Mouse (Mus musculus) hematopoietic stem cell, adult 5-6 weeks (primary cell): ENCODE data around the gene Snapc2. TPM values are rescaled to one million over a fixed set of nuclear protein-coding genes. Genes with fewer than 3 reads are reported as not detected.

Experiments
- ATAC-seq, 2 experiments: fragments of 125-278 bp in 1 of 2; replicated peaks in 1 of 2; 2 replicates each; pipeline ENCODE4 v1.8.0; 2016 to 2017; ENCODE audit warnings: inconsistent platforms in 2 of 2, mild to moderate bottlenecking in 2 of 2, moderate number of reproducible peaks in 2 of 2, low read depth in 1 of 2, moderate TSS enrichment in 1 of 2; ENCODE audit not compliant: low FRiP score in 2 of 2, poor library complexity in 2 of 2, severe bottlenecking in 2 of 2, insufficient read depth in 1 of 2, low TSS enrichment in 1 of 2
- total RNA-seq: library from RNA; stranded (forward); fragments of 172-1452, 232-1000 nt; gene quantifications from 2 replicates; pipeline ENCODE4 v1.2.3, GENCODE M21; 2017

Gene Snapc2
- total RNA-seq, 1 experiment from 2014 or later = 12.8 TPM

DNA sequence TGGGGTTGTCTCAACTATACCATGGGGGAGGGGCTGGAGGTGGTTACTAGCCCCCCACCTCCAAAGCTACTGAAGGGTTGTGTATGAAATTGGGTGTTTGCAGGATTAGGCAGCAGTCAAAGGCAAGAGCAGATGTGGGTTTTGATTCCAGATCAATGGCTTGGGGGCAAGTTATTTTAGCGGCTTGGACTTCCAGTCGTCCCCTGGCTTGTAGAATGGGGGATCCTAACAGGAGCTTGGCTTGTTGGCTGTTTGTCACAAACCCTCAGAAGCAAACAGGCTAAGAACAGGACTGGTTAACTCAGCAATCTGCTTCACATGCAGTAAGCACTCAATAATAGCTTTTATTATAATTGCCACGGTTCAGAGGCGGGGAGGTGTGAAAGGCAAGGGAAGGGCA lies 4.5 kb downstream of the Snapc2 start:
- ATAC-seq = no peak

DNA sequence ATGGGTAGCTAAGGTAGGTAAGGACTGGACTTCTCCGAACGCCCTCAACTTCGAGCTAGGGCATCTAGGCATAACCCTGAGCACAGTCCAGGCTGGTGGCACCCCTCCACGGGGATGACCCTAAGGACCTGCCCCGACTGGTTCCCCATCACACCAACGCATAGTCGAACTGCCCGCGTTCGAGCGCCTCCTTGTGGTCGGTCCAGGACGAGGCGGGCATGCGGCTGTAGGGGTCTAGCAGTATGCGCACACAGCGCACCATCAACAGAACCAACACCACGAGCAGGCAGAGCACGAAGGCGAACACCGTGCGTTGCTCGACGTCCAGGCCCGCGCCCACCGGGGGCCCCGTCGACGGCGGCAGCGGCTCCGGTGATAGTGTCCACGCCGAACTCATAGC lies 5.4 kb downstream of the Snapc2 start:
- peak; percentile 61 to 65 for ATAC-seq

DNA sequence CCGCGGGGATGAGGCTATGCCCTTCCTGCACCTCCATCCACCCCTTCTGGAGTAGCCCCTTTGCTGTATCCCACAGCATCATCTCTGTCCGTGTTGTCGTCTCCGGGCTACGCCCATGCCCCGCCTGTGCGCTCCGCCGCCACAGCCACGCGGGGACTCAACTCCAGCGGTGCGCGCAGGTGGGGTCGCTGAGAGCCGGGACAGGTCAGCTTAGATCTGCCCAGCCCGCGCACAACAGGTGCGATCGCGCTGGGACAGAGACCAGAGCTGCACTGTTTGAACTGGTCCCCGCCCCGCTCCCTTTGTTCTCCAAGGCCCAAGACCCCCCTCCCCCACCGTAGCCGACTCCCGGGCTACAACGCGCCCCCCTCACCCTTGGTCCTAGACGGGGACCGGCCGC lies 5.8 kb downstream of the Snapc2 start:
- peak; percentile 12 to 22; a peak in 2 of 4 replicates for ATAC-seq

DNA sequence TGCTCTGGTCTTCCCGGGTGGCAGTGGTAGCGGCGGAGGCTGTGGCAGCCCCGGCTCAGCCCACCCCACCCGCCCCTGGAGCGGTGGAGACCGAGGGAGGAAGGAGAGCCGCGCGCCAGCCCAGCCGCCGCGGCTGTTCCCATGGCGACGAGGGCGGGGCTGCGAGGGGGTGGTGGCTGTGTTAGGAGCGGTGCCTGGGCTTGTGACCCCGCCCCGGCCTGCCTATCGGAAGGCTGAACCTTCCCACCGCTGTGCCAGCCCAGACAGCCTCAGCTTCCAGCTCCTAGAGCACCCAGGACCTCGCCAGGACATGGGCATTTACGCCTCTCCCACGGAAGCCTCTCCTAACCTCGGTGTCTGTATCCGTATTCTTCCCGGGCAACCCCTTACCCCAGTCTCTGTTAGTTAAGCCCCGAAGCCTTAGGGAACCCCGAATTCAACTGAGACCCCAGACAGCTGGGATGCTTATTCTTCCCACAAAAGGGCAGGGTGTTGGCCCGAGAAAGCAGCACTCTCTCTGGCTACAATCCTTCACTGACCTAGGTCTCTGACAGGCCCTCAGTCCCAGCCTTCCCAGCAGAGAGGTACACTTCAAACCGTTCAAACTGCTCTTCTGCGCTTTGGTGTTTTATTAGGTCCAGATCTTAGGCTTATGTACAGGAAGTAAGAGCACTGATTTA lies 6.4 kb downstream of the Snapc2 start, which contains the start of gene Ctxn1:
Ctxn1 (minus strand) TSS at position 150 of the 680 bp plus-strand sequence.
- peak; percentile 89 to 95 for ATAC-seq

DNA sequence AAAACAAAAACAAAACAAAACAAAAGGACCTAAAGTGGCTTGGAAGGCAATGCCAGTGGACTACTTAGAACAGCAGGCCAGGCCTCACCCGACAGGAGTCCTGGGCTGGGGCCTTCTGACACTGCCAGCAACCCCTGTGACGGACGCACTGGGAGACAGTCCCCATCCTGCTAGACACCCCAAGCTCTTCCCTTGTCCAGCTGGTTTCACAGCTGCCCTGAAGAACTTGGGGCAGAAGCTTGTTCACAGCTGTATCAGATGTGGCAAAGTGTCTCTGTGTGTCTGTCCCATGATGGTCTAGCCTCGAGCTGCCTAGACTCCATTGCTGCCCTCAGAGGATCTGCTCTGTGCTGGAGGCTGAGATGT lies 6.9 kb downstream of the Snapc2 start:
- ATAC-seq = no peak

DNA sequence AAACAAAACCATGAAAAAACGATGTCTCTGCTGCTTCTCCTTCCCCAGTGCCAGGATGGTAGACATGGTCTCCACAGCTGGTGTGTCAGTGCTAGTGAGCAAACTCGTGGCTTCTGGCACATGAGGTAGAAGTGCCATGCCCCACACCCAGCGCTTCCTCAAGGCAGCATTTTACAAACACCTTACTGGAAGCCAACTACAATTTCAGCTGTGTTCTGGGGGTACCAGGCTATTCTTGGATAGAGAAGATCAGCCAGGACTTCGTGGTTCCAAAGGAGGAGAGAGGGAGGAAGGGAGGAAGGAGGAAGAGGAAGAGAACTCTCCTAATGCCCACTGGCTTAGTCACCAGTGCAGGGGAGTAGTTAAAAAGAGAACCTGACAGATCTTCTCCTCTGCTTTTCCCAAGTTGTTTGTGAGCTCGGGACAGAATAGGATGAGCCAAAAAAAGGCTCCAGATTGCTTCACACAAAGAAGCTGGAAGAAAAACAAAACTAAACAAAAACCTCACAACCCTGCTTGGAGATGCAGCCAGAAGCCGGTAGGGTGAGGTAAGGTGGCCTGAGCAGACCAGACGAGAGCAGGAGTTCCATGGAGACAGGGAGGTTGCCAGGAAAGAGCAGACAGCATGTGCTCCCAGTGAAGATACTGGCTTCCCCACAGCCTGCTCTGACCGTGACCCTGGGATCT lies 10.4 kb downstream of the Snapc2 start:
- no peak for ATAC-seq

DNA sequence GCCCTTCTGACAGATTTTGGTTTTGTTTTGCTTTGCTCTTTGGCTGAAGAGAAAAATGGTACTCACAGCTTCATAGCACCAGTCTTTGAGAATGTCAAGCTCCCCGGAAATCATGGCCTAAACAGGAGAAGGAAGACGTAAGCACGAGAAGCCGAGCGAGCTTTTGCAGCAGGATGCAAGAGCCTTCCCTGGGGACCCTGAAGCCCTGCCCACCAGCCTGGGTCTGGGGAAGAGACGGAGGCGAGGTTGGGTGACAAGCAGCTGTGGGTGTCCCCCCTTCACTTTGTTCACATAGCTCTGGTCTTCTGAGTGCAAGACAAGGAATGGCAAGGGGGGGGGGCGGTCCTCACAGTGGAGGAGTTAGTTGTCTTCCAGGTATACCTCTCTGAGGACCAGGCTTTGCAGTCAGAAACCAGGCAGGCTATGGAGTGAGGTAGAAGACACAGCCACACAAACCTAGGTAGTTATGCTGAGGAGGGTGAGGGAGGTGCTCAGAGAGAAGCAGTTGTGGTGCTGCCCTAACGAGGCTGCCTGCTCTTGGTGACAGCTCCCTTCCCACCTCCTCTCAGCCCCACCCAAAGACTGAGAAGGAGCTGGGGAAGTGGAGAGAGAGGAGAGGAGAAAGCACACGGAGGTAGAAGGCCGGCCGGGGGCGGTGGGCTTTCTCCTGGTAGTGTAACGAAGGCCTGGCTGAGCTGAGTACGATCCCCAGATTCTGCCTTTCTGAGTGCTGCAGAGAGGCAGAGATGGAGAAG lies 12.5 kb downstream of the Snapc2 start:
- no peak for ATAC-seq

DNA sequence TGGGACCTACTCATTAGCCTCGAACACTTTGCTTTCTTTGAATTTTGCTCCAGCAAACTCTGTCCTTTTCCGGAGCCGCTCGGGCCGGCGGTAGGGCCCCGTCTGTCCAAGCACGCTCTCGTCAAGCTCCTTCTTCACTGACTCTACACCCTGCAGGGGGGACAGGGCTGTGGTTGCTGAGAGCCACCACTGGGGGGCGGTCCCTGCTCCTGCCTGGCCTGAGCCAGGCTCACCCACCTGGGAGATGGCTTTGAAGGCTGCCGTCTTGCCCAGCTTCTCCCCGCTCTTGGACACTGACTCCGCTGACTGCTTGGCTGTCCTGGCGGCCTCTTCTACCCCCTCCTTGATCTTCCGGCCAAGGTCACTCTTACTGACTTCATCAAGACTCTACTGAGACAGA lies 14.7 kb downstream of the Snapc2 start:
- ATAC-seq = peak; percentile 56 to 73; a peak in 3 of 4 replicates

DNA sequence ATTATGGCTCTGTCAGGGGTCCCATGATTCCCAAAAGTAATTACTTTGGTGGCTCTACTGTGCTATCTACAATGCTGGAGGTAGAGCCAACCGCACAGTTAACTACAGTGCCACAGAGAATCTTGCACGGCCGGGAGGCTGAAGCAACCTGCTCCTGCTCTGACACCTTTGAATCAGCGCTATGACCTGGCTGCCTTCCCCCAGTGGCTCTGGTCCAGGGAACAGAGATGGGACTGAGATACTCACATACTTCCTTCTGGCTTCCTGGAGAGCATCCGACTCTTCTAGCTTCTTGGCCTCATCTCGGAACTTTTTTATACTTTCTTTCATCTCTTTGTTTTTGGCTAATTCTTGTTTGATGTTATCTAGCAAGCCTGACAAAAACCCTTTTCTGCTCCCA lies 16.7 kb downstream of the Snapc2 start:
- ATAC-seq = no peak

DNA sequence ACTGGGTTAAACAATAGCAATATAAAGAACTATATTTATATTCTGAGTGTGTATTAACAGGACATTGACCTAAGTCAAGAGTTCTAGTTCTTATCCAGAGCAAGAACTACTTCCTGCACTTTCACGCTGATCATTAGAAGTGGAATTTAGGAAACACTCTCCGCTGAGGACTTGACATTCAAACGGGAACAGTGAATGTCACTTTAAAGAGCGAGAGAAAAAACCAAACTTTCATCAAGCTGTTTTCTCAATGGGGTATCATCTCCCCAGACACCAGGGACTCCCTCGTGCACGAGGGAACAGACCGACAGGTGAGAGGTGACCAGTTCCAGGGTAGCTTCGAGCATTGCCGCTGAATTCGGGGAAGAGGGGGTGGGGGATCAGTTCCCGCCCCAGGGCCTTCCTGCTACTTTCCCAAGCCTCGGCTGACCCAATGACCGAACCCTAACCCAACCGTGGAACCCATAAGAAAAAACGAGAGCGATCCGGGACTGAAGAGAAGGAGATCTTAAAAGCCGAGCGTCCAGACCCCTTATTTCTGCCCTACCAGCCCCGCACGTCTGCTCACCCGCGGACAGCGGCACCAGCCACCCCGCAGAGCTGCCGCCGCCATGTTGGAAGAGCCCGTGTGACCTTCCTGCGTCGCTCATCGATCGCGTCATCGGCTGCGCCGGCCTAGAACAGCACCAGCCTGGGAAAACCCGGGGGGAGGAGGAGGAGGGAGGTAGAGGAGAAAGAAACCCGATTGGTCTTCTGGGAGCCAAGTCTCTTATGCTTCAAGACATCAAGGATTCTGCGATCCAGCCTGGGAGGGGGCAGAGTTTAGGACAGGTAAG lies 22.6 kb downstream of the Snapc2 start, which contains the start of gene Timm44:
Timm44 (minus strand) TSS at position 639 of the 836 bp plus-strand sequence.
- ATAC-seq = peak; percentile 97 to 98

DNA sequence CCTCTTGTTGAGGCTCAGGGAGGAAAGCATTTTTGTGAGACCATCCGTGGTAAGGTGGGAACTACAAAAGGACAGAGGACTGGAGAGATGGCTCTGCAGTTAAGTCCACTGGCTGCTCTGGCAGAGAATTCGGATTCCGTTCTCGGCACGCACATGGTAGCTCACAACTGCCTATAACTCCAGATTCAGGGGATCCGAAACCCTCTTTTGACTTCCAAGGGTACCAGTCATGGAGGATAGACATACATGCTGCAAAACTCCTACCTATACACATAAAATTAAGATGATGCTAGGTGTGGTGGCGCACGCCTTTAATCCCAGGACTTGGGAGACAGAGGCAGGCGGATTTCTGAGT lies 23.2 kb downstream of the Snapc2 start:
- ATAC-seq = peak in 1 of 2 experiments; percentile 44; a peak in 1 of 4 replicates

DNA sequence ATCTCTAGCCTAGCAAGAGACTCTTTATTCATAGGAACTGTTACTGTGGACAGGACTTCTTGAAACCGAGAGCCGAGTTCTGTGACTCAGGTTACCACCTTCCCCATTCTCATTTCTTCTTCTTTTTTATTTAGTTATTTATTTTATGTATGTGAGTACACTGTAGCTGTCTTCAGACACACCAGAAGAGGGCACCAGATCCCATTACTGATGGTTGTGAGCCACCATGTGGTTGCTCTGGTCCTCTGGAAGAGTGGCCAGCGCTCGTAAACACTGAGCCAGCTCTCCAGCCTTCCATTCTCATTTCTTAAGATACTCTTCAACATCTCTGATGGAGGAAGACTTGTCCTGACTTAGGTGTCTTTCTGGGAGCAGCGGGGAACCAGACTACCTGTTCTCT lies 39.9 kb downstream of the Snapc2 start:
- ATAC-seq = no peak

DNA sequence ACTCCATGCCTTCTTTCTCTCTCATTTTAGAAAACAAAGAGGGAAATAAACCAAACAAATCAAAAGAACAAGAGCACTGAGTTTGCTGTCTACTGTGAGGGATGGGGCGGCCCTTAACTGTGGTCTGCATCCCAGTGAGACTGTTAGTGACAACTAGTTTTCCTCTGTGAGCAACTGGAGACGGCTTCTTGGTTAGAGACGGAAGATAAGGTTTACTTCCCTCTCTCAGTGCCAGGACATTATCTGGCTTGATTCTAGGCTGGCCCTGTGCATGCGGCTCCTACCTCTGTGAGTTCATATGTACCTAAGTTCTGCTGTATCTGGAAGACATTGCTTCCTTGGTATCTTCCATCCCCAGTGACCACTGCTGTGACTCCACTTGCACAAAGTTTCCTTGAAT lies 44.9 kb downstream of the Snapc2 start:
- no peak for ATAC-seq

DNA sequence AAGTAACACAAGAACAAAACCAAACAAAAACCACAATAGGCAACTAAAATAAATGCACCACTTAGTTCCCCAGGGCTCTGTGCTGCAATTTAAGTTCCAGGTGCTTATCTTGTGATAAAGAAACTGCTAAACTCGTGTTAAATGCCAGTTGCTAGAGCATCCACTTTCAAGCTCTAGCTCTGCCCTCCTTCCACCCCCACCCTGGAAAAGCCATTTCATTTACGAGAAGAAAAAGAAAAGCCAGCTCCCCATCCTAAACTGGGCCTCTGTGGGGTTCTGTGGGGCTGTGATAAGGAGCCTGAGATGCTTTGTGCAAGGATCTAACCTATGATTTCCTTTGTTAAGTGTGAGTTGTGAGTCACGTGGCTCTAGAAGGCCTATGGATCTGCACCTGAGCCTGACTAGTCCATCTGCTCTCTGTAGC lies 51.3 kb downstream of the Snapc2 start:
- peak in 1 of 2 experiments; percentile 33; a peak in 1 of 4 replicates for ATAC-seq
